Mouse (Mus musculus): ENCODE measurements around the gene Hacd4.

Hacd4 gene

DNA sequence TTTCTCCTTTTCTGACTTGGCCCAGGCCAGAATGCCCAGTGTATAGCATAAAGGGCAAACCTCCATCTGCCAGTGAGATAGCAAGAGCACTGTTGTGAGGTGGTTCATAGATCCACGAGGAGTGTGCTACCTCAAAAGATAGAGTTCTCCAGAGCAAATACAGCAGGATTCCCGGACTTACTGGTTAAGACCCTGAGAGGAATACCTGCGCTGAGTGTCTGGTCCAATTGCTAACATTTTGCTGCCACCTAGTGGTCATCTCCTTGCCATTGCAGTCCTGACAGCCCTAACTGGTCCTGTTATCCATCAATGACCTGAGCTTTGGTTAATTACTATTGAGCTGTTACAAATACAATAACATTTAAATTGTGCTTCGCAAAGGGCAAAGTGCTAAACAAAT lies 87.8 kb downstream of the Hacd4 start:
- in situ Hi-C loops (cut with MboI, MseI) = no loop called here

Data from regulatory T cell (primary cell).